Mouse (Mus musculus): ENCODE measurements around the gene Tle4. TPM values are rescaled to one million over a fixed set of nuclear protein-coding genes. Genes with fewer than 3 reads are reported as not detected.

Gene Tle4
- total and polyA plus RNA-seq, 3 experiments, result 18.9 to 27.7 (median 23.4) TPM

DNA sequence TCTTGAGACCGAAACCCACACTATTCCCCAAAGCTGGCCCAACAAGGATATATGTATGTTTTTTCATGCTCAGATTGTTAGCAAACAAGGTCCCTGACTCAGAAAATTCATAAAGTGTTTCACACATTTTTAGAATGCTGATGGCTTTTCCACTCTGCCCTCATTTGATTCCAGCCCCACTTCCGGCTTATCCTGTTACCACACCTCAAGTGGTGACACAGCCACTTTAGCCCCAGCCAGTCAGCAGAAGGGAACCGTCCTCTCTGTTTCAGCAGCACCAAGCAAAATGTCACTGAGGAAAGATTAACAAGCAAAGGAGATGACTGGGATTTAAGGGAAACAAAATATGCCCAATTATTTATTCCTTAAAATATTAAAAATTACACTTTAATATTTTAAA, 50.0 kb downstream of the Tle4 start:
- no peaks in the 10 kb centered on the region for H3K9me3 ChIP-seq (replicated peaks; ENCODE audit: low read length)
- in situ Hi-C loops (cut with MboI; ENCODE audit: low pct_ligation_motif_present, low pct_unique_long_range_greater_than_20kb, low sequenced_read_pairs) (no loop called here), dilution Hi-C loops (cut with MboI; ENCODE audit: extremely low pct_ligation_motif_present, extremely low pct_unique_long_range_greater_than_20kb, low sequenced_read_pairs) (no loop called here)
- no peak overlapping the region for H3K9ac ChIP-seq (ENCODE audit: insufficient read depth, low read depth)
- peaks cover 0 to 65% of the 10 kb centered on the region in 2 experiments; a peak in 2 of 4 replicates for H3K4me1 ChIP-seq (ENCODE audit: control insufficient read depth in 1 of 2, insufficient read depth in 2 of 2)
- H3K27me3 ChIP-seq (replicated peaks), result no peaks in the 10 kb centered on the region
- H3K79me2 ChIP-seq (replicated peaks; ENCODE audit: control insufficient read depth, extremely low read depth, insufficient read depth, poor library complexity, severe bottlenecking), result peaks cover 27% of the 10 kb centered on the region
- TF ChIP-seq NRF1 (IDR thresholded peaks at IDR 0.05; ENCODE audit: low read depth, low read length), result no peak
- no peak for TF ChIP-seq MXI1 (IDR thresholded peaks at IDR 0.05; ENCODE audit: low read depth, low read length)
- no peak for TF ChIP-seq KAT2A (IDR thresholded peaks at IDR 0.05; ENCODE audit: insufficient replicate concordance, low read length)
- no peak for TF ChIP-seq JUND (conservative IDR thresholded peaks at IDR 0.05; ENCODE audit: low read depth, low read length)
- no peak for TF ChIP-seq ELF1 (IDR thresholded peaks at IDR 0.05; ENCODE audit: low read depth, low read length)
- no peak for TF ChIP-seq SMC3 (IDR thresholded peaks at IDR 0.05; ENCODE audit: low read depth, low read length)
- TF ChIP-seq RAD21 (IDR thresholded peaks at IDR 0.05; ENCODE audit: low read depth, low read length), result no peak
- TF ChIP-seq UBTF (IDR thresholded peaks at IDR 0.05; ENCODE audit: low read depth, low read length), result no peak
- TF ChIP-seq EP300 (IDR thresholded peaks at IDR 0.05; ENCODE audit: low read length), result no peak
- TF ChIP-seq SIN3A (IDR thresholded peaks at IDR 0.05; ENCODE audit: low read length), result no peak
- TF ChIP-seq TCF12 (IDR thresholded peaks at IDR 0.05; ENCODE audit: low read depth, low read length), result no peak
- no peak overlapping the region for H3K27ac ChIP-seq (ENCODE audit: insufficient read depth, low read depth)
- no peak overlapping the region for H3K4me3 ChIP-seq (replicated peaks in 1 of 3; ENCODE audit: low read depth in 2 of 3, low read length in 2 of 3, poor library complexity in 1 of 3)
- no peak for DNase-seq (ENCODE audit: extremely low read depth)
- H3K36me3 ChIP-seq (replicated peaks in 1 of 2; ENCODE audit: control insufficient read depth in 1 of 2, insufficient read depth in 1 of 2, low read length in 1 of 2), result peaks cover 16 to 33% of the 10 kb centered on the region in 2 experiments
- H3K4me2 ChIP-seq (ENCODE audit: insufficient read depth, low read depth, poor library complexity, severe bottlenecking), result no peak overlapping the region

DNA sequence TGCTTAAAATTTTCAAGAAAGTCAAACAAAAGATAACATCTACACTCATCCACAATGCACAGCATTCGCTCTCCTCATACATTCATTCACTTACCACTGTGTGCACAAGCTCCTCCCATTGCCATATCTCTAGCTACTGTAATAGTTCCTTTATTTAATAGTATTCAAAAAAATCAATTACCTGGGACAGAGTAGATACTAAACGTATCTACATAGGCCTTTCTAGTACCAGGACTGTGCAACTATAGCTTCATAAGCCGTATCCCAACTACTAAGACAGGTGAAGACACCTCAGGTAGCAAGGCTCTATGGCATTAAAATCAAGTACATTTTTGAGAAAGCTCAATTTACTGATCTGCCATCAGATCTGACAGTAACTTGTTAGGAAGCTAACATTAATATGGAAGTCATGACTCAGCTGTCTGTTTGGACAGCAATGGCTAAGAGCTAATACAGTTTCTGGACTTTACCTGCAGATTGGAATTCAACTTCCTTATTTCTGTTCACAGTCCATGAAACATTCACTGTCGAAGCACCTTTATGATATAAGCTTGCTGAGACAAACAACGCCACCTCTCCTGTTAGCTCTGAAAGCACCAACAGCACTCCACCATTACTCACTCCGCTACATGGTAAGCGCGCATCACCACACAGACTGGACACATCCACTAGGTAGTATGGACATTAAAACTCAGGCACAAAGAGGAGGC, 50.6 kb downstream of the Tle4 start:
- Histone ChIP-seq H3K27me3 (replicated peaks) (no peaks in the 10 kb centered on the region), H3K27ac (ENCODE audit: insufficient read depth, low read depth) (no peak overlapping the region), H3K4me2 (ENCODE audit: insufficient read depth, low read depth, poor library complexity, severe bottlenecking) (no peak overlapping the region), H3K36me3 (replicated peaks in 1 of 2; ENCODE audit: control insufficient read depth in 1 of 2, insufficient read depth in 1 of 2, low read length in 1 of 2) (peaks cover 14 to 32% of the 10 kb centered on the region in 2 experiments), H3K4me1 (ENCODE audit: control insufficient read depth in 1 of 2, insufficient read depth in 2 of 2) (peaks cover 0 to 60% of the 10 kb centered on the region in 2 experiments; a peak in 2 of 4 replicates), H3K9me3 (replicated peaks; ENCODE audit: low read length) (no peaks in the 10 kb centered on the region), H3K9ac (ENCODE audit: insufficient read depth, low read depth) (no peak overlapping the region), H3K79me2 (replicated peaks; ENCODE audit: control insufficient read depth, extremely low read depth, insufficient read depth, poor library complexity, severe bottlenecking) (peaks cover 27% of the 10 kb centered on the region), H3K4me3 (replicated peaks in 1 of 3; ENCODE audit: low read depth in 2 of 3, low read length in 2 of 3, poor library complexity in 1 of 3) (no peak overlapping the region)
- DNase-seq (ENCODE audit: extremely low read depth), result no peak
- no peak for TF ChIP-seq TBP (conservative IDR thresholded peaks at IDR 0.05; ENCODE audit: low read depth, low read length)
- no peak for TF ChIP-seq IRF4 (IDR thresholded peaks at IDR 0.05; ENCODE audit: low read depth, low read length)
- TF ChIP-seq NRF1 (IDR thresholded peaks at IDR 0.05; ENCODE audit: low read depth, low read length), result no peak
- TF ChIP-seq ZNF384 (IDR thresholded peaks at IDR 0.05; ENCODE audit: low read depth, low read length), result no peak
- no peak for TF ChIP-seq TCF12 (IDR thresholded peaks at IDR 0.05; ENCODE audit: low read depth, low read length)
- no peak for TF ChIP-seq UBTF (IDR thresholded peaks at IDR 0.05; ENCODE audit: low read depth, low read length)
- TF ChIP-seq RAD21 (IDR thresholded peaks at IDR 0.05; ENCODE audit: low read depth, low read length), result no peak
- TF ChIP-seq PAX5 (IDR thresholded peaks at IDR 0.05; ENCODE audit: low read length), result no peak
- no peak for TF ChIP-seq CTCF (conservative IDR thresholded peaks at IDR 0.05 in 1 of 2, IDR thresholded peaks at IDR 0.05 in 1 of 2; ENCODE audit: low read depth in 2 of 2, low read length in 2 of 2)
- TF ChIP-seq JUND (conservative IDR thresholded peaks at IDR 0.05; ENCODE audit: low read depth, low read length), result no peak
- no peak for TF ChIP-seq POLR2AphosphoS2 (IDR thresholded peaks at IDR 0.05; ENCODE audit: low read depth, low read length)
- TF ChIP-seq ZMIZ1 (IDR thresholded peaks at IDR 0.05; ENCODE audit: low read depth, low read length), result no peak
- TF ChIP-seq MAZ (IDR thresholded peaks at IDR 0.05; ENCODE audit: low read depth, low read length), result no peak
- in situ Hi-C loops (cut with MboI; ENCODE audit: low pct_ligation_motif_present, low pct_unique_long_range_greater_than_20kb, low sequenced_read_pairs), result no loop called here
- dilution Hi-C loops (cut with MboI; ENCODE audit: extremely low pct_ligation_motif_present, extremely low pct_unique_long_range_greater_than_20kb, low sequenced_read_pairs), result no loop called here
